Mouse (Mus musculus) spleen, adult 2 months (tissue): ENCODE measurements around the gene Prpf6.

Experiments used
- CTCF ChIP-seq: fragments of 200-500 bp; IDR thresholded peaks from 2 replicates; pipeline ENCODE4 v1.5.1; 2011; ENCODE audit warnings: mild to moderate bottlenecking, inconsistent platforms; ENCODE audit not compliant: insufficient read depth, insufficient read length, insufficient replicate concordance; ENCODE audit errors: extremely low read depth
- POLR2A ChIP-seq: fragments of 200-500 bp; IDR thresholded peaks from 2 replicates; pipeline ENCODE4 v1.6.1; 2011; ENCODE audit warnings: low read depth, low read length, inconsistent platforms

GRCm38 (mm10) chr2:181684713-181685112 is 93.0 kb downstream of the Prpf6 start:
- TF ChIP-seq CTCF: no peak
- TF ChIP-seq POLR2A: no peak
